Mouse (Mus musculus) liver, embryonic 11.5 days (tissue): Measurements from ENCODE around the gene Cask. TPM values are rescaled to one million over a fixed set of nuclear protein-coding genes. Genes with fewer than 3 reads are reported as not detected.

ENCODE experiments used
- ATAC-seq: fragments of 200-750 bp; cut with Nextera tagmentation; replicated peaks from 2 replicates; pipeline ENCODE4 v1.8.0; 2017; ENCODE audit warnings: moderate number of reproducible peaks, mild to moderate bottlenecking, moderate TSS enrichment, moderate library complexity; ENCODE audit not compliant: low FRiP score
- DNase-seq: peaks from one replicate; pipeline ENCODE4 v3.0.0-alpha.2; 2017; ENCODE audit warnings: low spot score
- H3K27ac ChIP-seq: fragments of 300-500 bp; sonication (generic); 2 replicates; pipeline ENCODE4 v1.5.1; 2014; ENCODE audit warnings: mild to moderate bottlenecking, low read depth, low read length, control low read depth
- H3K27me3 ChIP-seq: fragments of 300-500 bp; sonication (generic); replicated peaks from 2 replicates; pipeline ENCODE4 v1.6.1; 2014; ENCODE audit warnings: low read length, mixed read lengths; ENCODE audit not compliant: control insufficient read depth, insufficient read depth
- H3K36me3 ChIP-seq: fragments of 300-500 bp; sonication (generic); 2 replicates; pipeline ENCODE4 v1.6.1; 2014; ENCODE audit warnings: mild to moderate bottlenecking, low read length, moderate library complexity, mixed read lengths; ENCODE audit not compliant: control insufficient read depth, insufficient read depth
- H3K4me1 ChIP-seq: fragments of 300-500 bp; sonication (generic); replicated peaks from 2 replicates; pipeline ENCODE4 v1.6.1; 2014; ENCODE audit warnings: low read length, mixed read lengths; ENCODE audit not compliant: control insufficient read depth, insufficient read depth
- H3K4me2 ChIP-seq: fragments of 300-500 bp; sonication (generic); 2 replicates; pipeline ENCODE4 v1.6.1; 2014; ENCODE audit warnings: mild to moderate bottlenecking, control low read depth, moderate library complexity
- H3K4me3 ChIP-seq: fragments of 300-500 bp; sonication (generic); 2 replicates; pipeline ENCODE4 v1.5.1; 2014; ENCODE audit warnings: low read depth, low read length, control low read depth
- H3K9ac ChIP-seq: fragments of 300-500 bp; sonication (generic); 2 replicates; pipeline ENCODE4 v1.6.1; 2014; ENCODE audit warnings: low read depth, low read length, control low read depth
- H3K9me3 ChIP-seq: fragments of 300-500 bp; sonication (generic); 2 replicates; pipeline ENCODE4 v1.6.1; 2016; ENCODE audit warnings: low read length, inconsistent platforms, mixed read lengths; ENCODE audit not compliant: control insufficient read depth
- WGBS: fragments of 180-500 bp; shearing (Covaris S2); extraction: QIAGEN DNeasy Blood & Tissue Kit; methylation state at CpG from one replicate; pipeline ENCODE4 v1.1.7; 2014; 5-methylcytosine and 5-hydroxymethylcytosine counted together
- polyA plus RNA-seq: library from polyadenylated mRNA; unstranded; fragments of >200 nt; fragmentation: Nextera tagmentation; extraction: Ambion mirVana; gene quantifications from 2 replicates; pipeline ENCODE4 v1.2.1, GENCODE M21; 2014

Gene Cask
- polyA plus RNA-seq, 1 experiment from 2014 or later, result 3.5 TPM

- no peaks in the 10 kb centered on the region for H3K9me3 ChIP-seq
- no peak overlapping the region for H3K4me3 ChIP-seq
- H3K27me3 ChIP-seq, result no peaks in the 10 kb centered on the region
- no peak overlapping the region for H3K27ac ChIP-seq
- WGBS, result 70% methylated on average over 4 of the region's 4 CpGs
- DNase-seq (no peak), ATAC-seq (no peak)
- H3K4me2 ChIP-seq, result no peak overlapping the region
- H3K4me1 ChIP-seq, result no peaks in the 10 kb centered on the region
- H3K9ac ChIP-seq, result no peak overlapping the region
- H3K36me3 ChIP-seq, result no peaks in the 10 kb centered on the region
These were observed 191.8 kb downstream of the Cask start for GRCm38 (mm10) chrX:13659201-13659890.

DNA sequence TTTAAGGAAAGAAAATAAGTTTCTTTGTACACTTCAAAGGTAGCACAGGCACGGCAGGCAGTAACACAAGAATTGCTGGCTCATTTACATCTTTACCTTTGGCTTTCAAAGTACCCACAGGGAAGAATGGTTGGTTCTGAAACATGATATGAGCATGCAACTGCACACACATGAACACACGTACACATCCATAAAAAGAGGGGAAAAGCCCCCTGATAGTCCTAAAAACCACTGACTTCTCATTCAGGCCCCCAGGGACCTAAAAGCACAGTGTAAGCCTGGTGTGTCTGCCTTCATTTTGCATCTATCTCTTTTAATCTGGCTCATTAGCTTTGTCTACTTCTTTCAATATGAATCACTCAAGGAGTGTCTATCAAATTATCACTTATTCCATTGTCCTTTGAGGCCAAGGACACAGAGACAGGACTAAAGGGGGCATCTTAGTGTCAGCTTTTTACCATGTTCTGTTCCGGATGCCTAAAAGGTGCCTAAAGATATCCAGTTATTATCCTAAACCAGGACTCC lies 192.5 kb downstream of the Cask start:
- DNase-seq (no peak), ATAC-seq (no peak)
- no peaks in the 10 kb centered on the region for H3K4me1 ChIP-seq
- H3K9me3 ChIP-seq, result no peaks in the 10 kb centered on the region
- H3K4me3 ChIP-seq, result no peak overlapping the region
- no peak overlapping the region for H3K4me2 ChIP-seq
- WGBS, result 82% methylated on average over 3 of the region's 3 CpGs
- H3K27ac ChIP-seq, result no peak overlapping the region
- no peaks in the 10 kb centered on the region for H3K27me3 ChIP-seq
- H3K36me3 ChIP-seq, result no peaks in the 10 kb centered on the region
- no peak overlapping the region for H3K9ac ChIP-seq

- no peaks in the 10 kb centered on the region for H3K27me3 ChIP-seq
- no peak for ATAC-seq
- H3K9ac ChIP-seq, result no peak overlapping the region
- H3K4me2 ChIP-seq, result no peak overlapping the region
- H3K4me3 ChIP-seq, result no peak overlapping the region
- DNase-seq, result no peak
- H3K4me1 ChIP-seq, result no peaks in the 10 kb centered on the region
- no peaks in the 10 kb centered on the region for H3K36me3 ChIP-seq
- WGBS, result 0% methylated on average over 1 of the region's 1 CpGs
- no peaks in the 10 kb centered on the region for H3K9me3 ChIP-seq
- no peak overlapping the region for H3K27ac ChIP-seq
These were observed 194.4 kb downstream of the Cask start for GRCm38 (mm10) chrX:13656721-13657120.

DNA sequence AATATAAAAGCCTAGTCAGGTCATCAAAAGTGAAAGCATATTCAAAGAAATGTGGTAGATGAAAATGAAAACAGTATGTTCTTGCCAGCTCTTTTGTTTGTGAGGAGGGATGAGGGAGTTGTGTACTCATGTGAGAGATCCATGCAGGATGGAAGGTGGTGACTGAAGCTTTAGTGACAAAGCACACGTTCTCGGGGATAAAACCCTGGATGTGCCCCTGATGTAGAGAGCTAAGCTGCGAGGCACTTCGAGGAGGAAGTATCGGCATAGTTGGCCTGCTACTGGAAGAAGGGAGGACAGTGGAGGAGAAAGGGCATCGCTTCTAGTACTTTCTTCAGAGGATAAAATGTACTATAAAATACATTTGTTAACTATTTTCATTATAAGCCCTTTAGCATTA lies 195.3 kb downstream of the Cask start:
- no peaks in the 10 kb centered on the region for H3K4me1 ChIP-seq
- H3K27ac ChIP-seq, result no peak overlapping the region
- no peaks in the 10 kb centered on the region for H3K9me3 ChIP-seq
- H3K4me2 ChIP-seq, result peak overlapping the region; percentile 31
- no peaks in the 10 kb centered on the region for H3K27me3 ChIP-seq
- DNase-seq (no peak), ATAC-seq (no peak)
- no peak overlapping the region for H3K9ac ChIP-seq
- no peaks in the 10 kb centered on the region for H3K36me3 ChIP-seq
- WGBS, result 74% methylated on average over 6 of the region's 6 CpGs
- H3K4me3 ChIP-seq, result no peak overlapping the region

DNA sequence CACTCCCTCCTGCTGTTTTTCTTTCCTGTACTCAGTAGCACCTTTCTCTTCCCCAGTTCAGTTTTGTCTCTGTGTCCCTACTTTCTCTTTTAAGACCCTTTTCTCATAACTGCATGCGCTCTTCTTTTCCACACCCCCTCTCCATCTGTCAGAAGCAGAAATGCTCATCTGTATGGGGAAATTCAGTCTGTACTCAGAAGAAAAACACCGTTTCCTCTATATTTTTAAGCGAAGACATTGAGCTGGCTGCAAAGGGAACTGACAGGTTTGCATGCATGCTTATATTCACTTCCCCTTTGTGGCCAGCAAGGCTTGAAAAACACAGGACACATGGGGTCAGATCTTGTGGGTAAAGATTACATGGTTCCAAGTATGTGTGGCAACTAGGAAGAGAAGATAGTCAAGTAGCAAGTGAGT lies 196.2 kb downstream of the Cask start:
- H3K36me3 ChIP-seq, result no peaks in the 10 kb centered on the region
- H3K4me2 ChIP-seq, result no peak overlapping the region
- no peaks in the 10 kb centered on the region for H3K4me1 ChIP-seq
- H3K9ac ChIP-seq, result no peak overlapping the region
- ATAC-seq, result no peak
- H3K27me3 ChIP-seq, result no peaks in the 10 kb centered on the region
- H3K4me3 ChIP-seq, result no peak overlapping the region
- no peak overlapping the region for H3K27ac ChIP-seq
- DNase-seq, result no peak
- 68% methylated on average over 3 of the region's 3 CpGs for WGBS
- no peaks in the 10 kb centered on the region for H3K9me3 ChIP-seq

GRCm38 (mm10) chrX:13652291-13652690 lies 198.9 kb downstream of the Cask start:
- DNase-seq (no peak), ATAC-seq (no peak)
- Histone ChIP-seq H3K9me3 (no peaks in the 10 kb centered on the region), H3K4me3 (no peak overlapping the region), H3K4me2 (no peak overlapping the region), H3K36me3 (no peaks in the 10 kb centered on the region), H3K27me3 (no peaks in the 10 kb centered on the region), H3K27ac (no peak overlapping the region), H3K4me1 (no peaks in the 10 kb centered on the region), H3K9ac (no peak overlapping the region)
- WGBS, result 57% methylated on average over 1 of the region's 1 CpGs

- Histone ChIP-seq H3K36me3 (no peaks in the 10 kb centered on the region), H3K4me1 (no peaks in the 10 kb centered on the region), H3K4me2 (no peak overlapping the region), H3K9ac (no peak overlapping the region), H3K4me3 (no peak overlapping the region), H3K9me3 (no peaks in the 10 kb centered on the region), H3K27ac (no peak overlapping the region), H3K27me3 (no peaks in the 10 kb centered on the region)
- 55% methylated on average over 2 of the region's 2 CpGs for WGBS
- DNase-seq (no peak), ATAC-seq (no peak)
These were observed 199.3 kb downstream of the Cask start for GRCm38 (mm10) chrX:13651889-13652288.

- WGBS, result 46% methylated on average over 2 of the region's 2 CpGs
- H3K4me2 ChIP-seq, result no peak overlapping the region
- H3K4me3 ChIP-seq, result no peak overlapping the region
- H3K27ac ChIP-seq, result no peak overlapping the region
- no peaks in the 10 kb centered on the region for H3K4me1 ChIP-seq
- H3K9ac ChIP-seq, result no peak overlapping the region
- H3K36me3 ChIP-seq, result no peaks in the 10 kb centered on the region
- no peak for DNase-seq
- no peak for ATAC-seq
- no peaks in the 10 kb centered on the region for H3K9me3 ChIP-seq
- H3K27me3 ChIP-seq, result no peaks in the 10 kb centered on the region
These were observed 212.3 kb downstream of the Cask start for GRCm38 (mm10) chrX:13638894-13639293.

- H3K9me3 ChIP-seq, result no peaks in the 10 kb centered on the region
- H3K36me3 ChIP-seq, result no peaks in the 10 kb centered on the region
- no peak overlapping the region for H3K27ac ChIP-seq
- ATAC-seq (no peak), DNase-seq (no peak)
- H3K4me2 ChIP-seq, result no peak overlapping the region
- H3K27me3 ChIP-seq, result no peaks in the 10 kb centered on the region
- no peaks in the 10 kb centered on the region for H3K4me1 ChIP-seq
- 81% methylated on average over 1 of the region's 1 CpGs for WGBS
- H3K9ac ChIP-seq, result no peak overlapping the region
- H3K4me3 ChIP-seq, result no peak overlapping the region
These were observed 214.8 kb downstream of the Cask start for GRCm38 (mm10) chrX:13636398-13636797.
